Mouse (Mus musculus): Measurements from ENCODE around the gene Ppp1r18. TPM values are rescaled to one million over a fixed set of nuclear protein-coding genes. Genes with fewer than 3 reads are reported as not detected.

Gene Ppp1r18
- polyA plus RNA-seq, 1 experiment from 2014 or later = 30.3 TPM

DNA sequence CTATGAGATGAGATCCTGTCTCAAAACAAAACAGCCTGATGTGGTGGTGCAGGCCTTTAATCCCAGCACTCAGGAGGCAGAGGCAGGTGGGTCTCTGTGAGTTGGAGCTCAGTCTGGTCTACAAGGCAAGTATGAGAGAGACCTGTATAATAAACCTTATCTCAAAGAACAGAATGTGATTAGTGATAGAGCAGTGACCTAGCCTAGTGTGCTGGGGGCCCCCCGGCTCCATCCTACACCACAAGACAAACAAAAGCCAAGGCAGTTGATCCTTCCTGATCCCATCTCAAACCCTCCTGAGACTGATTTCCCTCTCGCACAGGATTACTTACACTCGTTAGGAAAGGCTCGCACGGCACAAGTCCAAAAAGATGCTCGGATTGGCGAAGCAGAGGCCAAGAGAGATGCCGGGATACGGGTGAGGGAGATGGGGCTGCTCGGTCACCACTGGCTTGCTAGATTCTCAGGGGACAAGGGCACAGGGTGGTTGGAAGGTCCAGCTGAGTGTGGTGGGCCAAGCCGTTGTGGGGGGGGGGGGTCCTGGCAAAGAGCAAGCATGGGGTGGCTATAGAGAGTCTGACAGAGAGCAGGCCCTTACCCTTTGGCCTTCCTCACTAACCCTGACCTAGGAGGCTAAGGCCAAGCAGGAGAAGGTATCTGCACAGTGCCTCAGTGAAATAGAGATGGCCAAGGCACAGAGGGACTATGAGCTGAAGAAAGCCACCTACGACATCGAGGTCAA lies 40.1 kb upstream of the Ppp1r18 start:
- WGBS = 88% methylated on average over 13 of the region's 13 CpGs
- Histone ChIP-seq H3K9me3 (replicated peaks) (no peaks in the 10 kb centered on the region), H3K9ac (no peak overlapping the region), H3K4me1 (peaks cover 41% of the 10 kb centered on the region), H3K36me3 (peaks cover 37% of the 10 kb centered on the region), H3K27ac (replicated peaks) (no peak overlapping the region), H3K4me2 (replicated peaks) (no peak overlapping the region), H3K4me3 (replicated peaks) (no peak overlapping the region), H3K27me3 (no peaks in the 10 kb centered on the region)
- no peak for ATAC-seq (ENCODE audit: insufficient number of reproducible peaks, low FRiP score, low TSS enrichment, low read depth)

DNA sequence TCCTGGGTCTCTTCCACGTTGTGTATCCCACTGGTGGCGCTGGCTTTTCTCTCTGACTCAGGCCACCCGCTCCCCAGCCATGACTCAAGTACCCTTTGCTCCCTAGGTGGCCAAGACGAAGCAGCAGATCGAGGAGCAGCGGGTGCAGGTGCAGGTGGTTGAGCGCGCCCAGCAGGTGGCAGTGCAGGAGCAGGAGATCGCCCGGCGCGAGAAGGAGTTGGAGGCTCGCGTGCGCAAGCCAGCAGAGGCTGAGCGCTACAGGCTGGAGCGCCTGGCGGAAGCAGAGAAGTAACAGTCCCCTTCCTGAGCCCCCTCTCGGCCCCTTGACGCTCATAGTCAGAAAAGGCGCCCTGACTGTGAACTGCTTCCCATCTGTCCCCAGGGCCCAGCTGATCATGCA lies 35.7 kb upstream of the Ppp1r18 start:
- H3K4me3 ChIP-seq (replicated peaks) = peak overlapping the region; percentile 16; the same call in 1 of the 2 replicates
- 2% methylated on average over 21 of the region's 21 CpGs for WGBS
- H3K4me1 ChIP-seq = peaks cover 19% of the 10 kb centered on the region
- H3K27me3 ChIP-seq = no peaks in the 10 kb centered on the region
- H3K4me2 ChIP-seq (replicated peaks) = peak overlapping the region; percentile 37
- peak; percentile 73 for ATAC-seq (ENCODE audit: insufficient number of reproducible peaks, low FRiP score, low TSS enrichment, low read depth)
- no peaks in the 10 kb centered on the region for H3K9me3 ChIP-seq (replicated peaks)
- no peak overlapping the region for H3K9ac ChIP-seq
- 0 out of 2 replicates have a peak overlapping the region, but pooled peaks have one; percentile 36 for H3K27ac ChIP-seq (replicated peaks)
- peaks cover 75% of the 10 kb centered on the region for H3K36me3 ChIP-seq

GRCm38 (mm10) chr17:35832400-35833238 lies 32.8 kb upstream of the Ppp1r18 start:
- Histone ChIP-seq H3K4me3 (replicated peaks) (no peak overlapping the region), H3K27me3 (no peaks in the 10 kb centered on the region), H3K27ac (replicated peaks) (no peak overlapping the region; the same call in 1 of the 2 replicates), H3K36me3 (peaks cover 67% of the 10 kb centered on the region), H3K9me3 (replicated peaks) (no peaks in the 10 kb centered on the region), H3K4me1 (peaks cover 37% of the 10 kb centered on the region), H3K9ac (no peak overlapping the region), H3K4me2 (replicated peaks) (no peak overlapping the region)
- no peak for ATAC-seq (ENCODE audit: insufficient number of reproducible peaks, low FRiP score, low TSS enrichment, low read depth)
- 63% methylated on average over 8 of the region's 8 CpGs for WGBS

- peaks cover 37% of the 10 kb centered on the region for H3K4me1 ChIP-seq
- no peak overlapping the region for H3K4me3 ChIP-seq (replicated peaks)
- no peak overlapping the region for H3K9ac ChIP-seq
- H3K36me3 ChIP-seq = peaks cover 61% of the 10 kb centered on the region
- 21% methylated on average over 5 of the region's 5 CpGs for WGBS
- no peak overlapping the region for H3K4me2 ChIP-seq (replicated peaks)
- no peak for ATAC-seq (ENCODE audit: insufficient number of reproducible peaks, low FRiP score, low TSS enrichment, low read depth)
- peak overlapping the region; percentile 5; the same call in 1 of the 2 replicates for H3K27ac ChIP-seq (replicated peaks)
- H3K27me3 ChIP-seq = no peaks in the 10 kb centered on the region
- H3K9me3 ChIP-seq (replicated peaks) = no peaks in the 10 kb centered on the region
Measured at GRCm38 (mm10) chr17:35833239-35833751, 32.1 kb upstream of the Ppp1r18 start.

DNA sequence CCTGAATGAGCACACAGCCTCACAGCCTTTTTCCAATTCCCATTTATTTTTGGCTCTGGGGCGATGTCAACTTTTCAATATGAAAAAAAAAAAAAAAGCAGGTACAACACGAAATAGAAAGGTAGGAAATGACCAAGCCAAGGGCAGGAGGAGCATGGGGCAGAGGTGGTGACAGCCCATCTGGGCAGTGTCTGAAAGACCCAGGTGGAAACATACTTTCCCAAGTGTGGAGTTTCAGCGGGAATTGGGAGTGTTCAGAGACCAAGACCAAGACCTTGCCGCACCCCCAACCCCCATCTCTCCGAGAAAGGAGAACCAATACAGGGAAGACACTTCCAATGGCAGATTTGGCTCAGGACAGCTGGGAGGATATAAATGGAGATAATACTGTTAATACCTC lies 31.5 kb upstream of the Ppp1r18 start:
- H3K4me2 ChIP-seq (replicated peaks) = no peak overlapping the region
- WGBS = 46% methylated on average over 5 of the region's 5 CpGs

DNA sequence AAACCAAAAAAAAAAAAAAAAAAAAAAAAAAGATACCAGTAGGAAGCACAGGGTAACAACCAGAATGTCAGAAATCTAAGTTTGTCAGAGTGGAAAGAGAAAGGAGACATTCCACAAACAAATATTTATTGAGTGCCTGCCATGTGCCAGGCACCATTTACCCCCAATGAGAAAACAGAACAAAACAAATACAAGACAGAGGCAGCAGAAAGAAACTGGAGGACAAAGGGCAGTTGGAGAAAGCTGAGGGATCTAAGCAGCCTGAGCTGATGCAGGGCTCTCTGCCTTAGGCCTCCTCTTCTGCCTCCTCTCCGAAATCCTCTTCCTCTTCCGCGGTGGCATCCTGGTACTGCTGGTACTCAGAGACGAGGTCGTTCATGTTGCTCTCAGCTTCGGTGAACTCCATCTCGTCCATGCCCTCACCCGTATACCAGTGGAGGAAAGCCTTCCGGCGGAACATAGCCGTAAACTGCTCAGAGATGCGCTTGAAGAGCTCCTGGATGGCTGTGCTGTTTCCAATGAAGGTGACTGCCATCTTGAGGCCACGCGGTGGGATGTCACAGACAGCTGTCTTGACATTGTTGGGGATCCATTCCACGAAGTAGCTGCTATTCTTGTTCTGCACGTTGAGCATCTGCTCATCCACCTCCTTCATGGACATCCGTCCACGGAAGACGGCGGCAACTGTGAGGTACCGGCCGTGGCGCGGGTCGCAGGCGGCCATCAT lies 30.5 kb upstream of the Ppp1r18 start:
- H3K4me1 ChIP-seq = peaks cover 40% of the 10 kb centered on the region
- H3K9ac ChIP-seq = peak overlapping the region; percentile 7; the same call in 1 of the 2 replicates
- H3K27me3 ChIP-seq = no peaks in the 10 kb centered on the region

More for the DNA sequence above, 31.5 kb upstream of the Ppp1r18 start:
- no peak for ATAC-seq (ENCODE audit: insufficient number of reproducible peaks, low FRiP score, low TSS enrichment, low read depth)
- Histone ChIP-seq H3K9me3 (replicated peaks) (no peaks in the 10 kb centered on the region), H3K36me3 (peaks cover 57% of the 10 kb centered on the region), H3K9ac (no peak overlapping the region), H3K4me3 (replicated peaks) (no peak overlapping the region), H3K27ac (replicated peaks) (no peak overlapping the region), H3K27me3 (no peaks in the 10 kb centered on the region), H3K4me1 (peaks cover 39% of the 10 kb centered on the region)

GRCm38 (mm10) chr17:35835424-35836140 lies 29.8 kb upstream of the Ppp1r18 start:
- 62% methylated on average over 26 of the region's 26 CpGs for WGBS

More for the DNA sequence above, 30.5 kb upstream of the Ppp1r18 start:
- 70% methylated on average over 26 of the region's 26 CpGs for WGBS
- peaks cover 56% of the 10 kb centered on the region for H3K36me3 ChIP-seq
- H3K27ac ChIP-seq (replicated peaks) = 0 out of 2 replicates have a peak overlapping the region, but pooled peaks have one; percentile 8
- no peaks in the 10 kb centered on the region for H3K9me3 ChIP-seq (replicated peaks)
- H3K4me2 ChIP-seq (replicated peaks) = peak overlapping the region; percentile 76
- no peak for ATAC-seq (ENCODE audit: insufficient number of reproducible peaks, low FRiP score, low TSS enrichment, low read depth)
- H3K4me3 ChIP-seq (replicated peaks) = peak overlapping the region; percentile 81

GRCm38 (mm10) chr17:35836178-35836965 lies 29.0 kb upstream of the Ppp1r18 start:
- no peak for ATAC-seq (ENCODE audit: insufficient number of reproducible peaks, low FRiP score, low TSS enrichment, low read depth)
- H3K36me3 ChIP-seq = peaks cover 47% of the 10 kb centered on the region
- WGBS = 5% methylated on average over 24 of the region's 24 CpGs
- peak overlapping the region; percentile 94 for H3K9ac ChIP-seq
- peaks cover 33% of the 10 kb centered on the region for H3K4me1 ChIP-seq
- no peaks in the 10 kb centered on the region for H3K9me3 ChIP-seq (replicated peaks)
- H3K4me2 ChIP-seq (replicated peaks) = peak overlapping the region; percentile 76
- H3K27me3 ChIP-seq = no peaks in the 10 kb centered on the region
- H3K4me3 ChIP-seq (replicated peaks) = peak overlapping the region; percentile 81
- H3K27ac ChIP-seq (replicated peaks) = peak overlapping the region; percentile 94

More at GRCm38 (mm10) chr17:35835424-35836140, 29.8 kb upstream of the Ppp1r18 start:
- peak overlapping the region; percentile 81 for H3K4me3 ChIP-seq (replicated peaks)
- H3K36me3 ChIP-seq = peaks cover 54% of the 10 kb centered on the region
- H3K27ac ChIP-seq (replicated peaks) = peak overlapping the region; percentile 94
- 0 out of 2 replicates have a peak overlapping the region, but pooled peaks have one; percentile 7 for H3K9ac ChIP-seq
- no peaks in the 10 kb centered on the region for H3K9me3 ChIP-seq (replicated peaks)
- no peak for ATAC-seq (ENCODE audit: insufficient number of reproducible peaks, low FRiP score, low TSS enrichment, low read depth)
- no peaks in the 10 kb centered on the region for H3K27me3 ChIP-seq
- H3K4me2 ChIP-seq (replicated peaks) = peak overlapping the region; percentile 76
- H3K4me1 ChIP-seq = peaks cover 34% of the 10 kb centered on the region

- peaks cover 43% of the 10 kb centered on the region for H3K36me3 ChIP-seq
- H3K4me1 ChIP-seq = peaks cover 37% of the 10 kb centered on the region
- peak overlapping the region; percentile 76 for H3K4me2 ChIP-seq (replicated peaks)
- peak overlapping the region; percentile 94 for H3K27ac ChIP-seq (replicated peaks)
- under 1% methylated on average over 22 of the region's 25 CpGs for WGBS
- H3K4me3 ChIP-seq (replicated peaks) = peak overlapping the region; percentile 81
- no peaks in the 10 kb centered on the region for H3K27me3 ChIP-seq
- peak overlapping the region; percentile 94 for H3K9ac ChIP-seq
- H3K9me3 ChIP-seq (replicated peaks) = no peaks in the 10 kb centered on the region
- peak; percentile 53; the same call in 1 of the 2 replicates for ATAC-seq (ENCODE audit: insufficient number of reproducible peaks, low FRiP score, low TSS enrichment, low read depth)
Measured at GRCm38 (mm10) chr17:35836991-35837422, 28.4 kb upstream of the Ppp1r18 start.

Data from embryonic facial prominence, embryonic 15.5 days (tissue).